Mouse (Mus musculus) intestine, embryonic 16.5 days (tissue): Measurements from ENCODE around the gene Epha1. TPM values are rescaled to one million over a fixed set of nuclear protein-coding genes. Genes with fewer than 3 reads are reported as not detected.

Experiments used
- ATAC-seq: fragments of 200-750 bp; cut with Nextera tagmentation; 2 replicates; pipeline ENCODE4 v1.8.0; 2017; ENCODE audit warnings: moderate TSS enrichment, moderate library complexity
- H3K27ac ChIP-seq: fragments of 300-500 bp; sonication (generic); 2 replicates; pipeline ENCODE4 v1.5.1; 2014; ENCODE audit warnings: mild to moderate bottlenecking, low read length
- H3K27me3 ChIP-seq: fragments of 300-500 bp; sonication (generic); replicated peaks from 2 replicates; pipeline ENCODE4 v1.6.1; 2014; ENCODE audit warnings: low read length, control low read depth, mixed read lengths; ENCODE audit not compliant: control insufficient read depth, insufficient read depth
- H3K36me3 ChIP-seq: fragments of 300-500 bp; sonication (generic); 2 replicates; pipeline ENCODE4 v1.6.1; 2014; ENCODE audit warnings: low read length, control low read depth; ENCODE audit not compliant: control insufficient read depth, insufficient read depth
- H3K4me1 ChIP-seq: fragments of 300-500 bp; sonication (generic); 2 replicates; pipeline ENCODE4 v1.6.1; 2014; ENCODE audit warnings: low read length, control low read depth, mixed read lengths; ENCODE audit not compliant: control insufficient read depth, insufficient read depth
- H3K4me2 ChIP-seq: fragments of 300-500 bp; sonication (generic); 2 replicates; pipeline ENCODE4 v1.6.1; 2014; ENCODE audit warnings: low read depth, low read length, control low read depth
- H3K4me3 ChIP-seq: fragments of 300-500 bp; sonication (generic); 2 replicates; pipeline ENCODE4 v1.5.1; 2014; ENCODE audit warnings: mild to moderate bottlenecking, low read length
- H3K9ac ChIP-seq: fragments of 300-500 bp; sonication (generic); 2 replicates; pipeline ENCODE4 v1.6.1; 2014; ENCODE audit warnings: low read depth, low read length
- H3K9me3 ChIP-seq: fragments of 300-500 bp; sonication (generic); 2 replicates; pipeline ENCODE4 v1.6.1; 2016; ENCODE audit warnings: low read length, control low read depth; ENCODE audit not compliant: control insufficient read depth
- WGBS: fragments of 180-500 bp; shearing (Covaris S2); extraction: QIAGEN DNeasy Blood & Tissue Kit; methylation state at CpG from one replicate; pipeline ENCODE4 v1.1.7; 2014; 5-methylcytosine and 5-hydroxymethylcytosine counted together
- polyA plus RNA-seq: library from polyadenylated mRNA; unstranded; fragments of >200 nt; fragmentation: Nextera tagmentation; extraction: Ambion mirVana; gene quantifications from 2 replicates; pipeline ENCODE4 v1.2.1, GENCODE M21; 2015

Gene Epha1
- polyA plus RNA-seq, 1 experiment from 2014 or later, result 10.0 TPM

- WGBS, result 37% methylated on average over 4 of the region's 4 CpGs
- Histone ChIP-seq H3K27ac (no peak overlapping the region), H3K9me3 (no peaks in the 10 kb centered on the region), H3K27me3 (no peaks in the 10 kb centered on the region), H3K4me2 (no peak overlapping the region), H3K9ac (no peak overlapping the region), H3K4me3 (no peak overlapping the region), H3K4me1 (peaks cover 14% of the 10 kb centered on the region), H3K36me3 (no peaks in the 10 kb centered on the region)
- ATAC-seq, result no peak
Observed at GRCm38 (mm10) chr6:42376016-42376415, 2.9 kb upstream of the Epha1 start.

- ATAC-seq, result no peak
- no peak overlapping the region for H3K4me2 ChIP-seq
- H3K27ac ChIP-seq, result no peak overlapping the region
- no peaks in the 10 kb centered on the region for H3K9me3 ChIP-seq
- H3K27me3 ChIP-seq, result no peaks in the 10 kb centered on the region
- no peak overlapping the region for H3K9ac ChIP-seq
- no peaks in the 10 kb centered on the region for H3K36me3 ChIP-seq
- H3K4me1 ChIP-seq, result peaks cover 20% of the 10 kb centered on the region
- 78% methylated on average over 2 of the region's 2 CpGs for WGBS
- no peak overlapping the region for H3K4me3 ChIP-seq
Observed at GRCm38 (mm10) chr6:42375131-42375530, 2.1 kb upstream of the Epha1 start.

GRCm38 (mm10) chr6:42374701-42375100, 1.6 kb upstream of the Epha1 start:
- Histone ChIP-seq H3K9ac (no peak overlapping the region), H3K4me2 (no peak overlapping the region), H3K36me3 (no peaks in the 10 kb centered on the region), H3K4me1 (peaks cover 20% of the 10 kb centered on the region), H3K27me3 (no peaks in the 10 kb centered on the region), H3K27ac (no peak overlapping the region), H3K9me3 (no peaks in the 10 kb centered on the region), H3K4me3 (no peak overlapping the region)
- no peak for ATAC-seq
- 72% methylated on average over 4 of the region's 4 CpGs for WGBS

- ATAC-seq, result peak; percentile 3; the same call in 1 of the 2 replicates
- Histone ChIP-seq H3K9ac (peak overlapping the region; percentile 44), H3K4me2 (peak overlapping the region; percentile 77), H3K36me3 (no peaks in the 10 kb centered on the region), H3K4me3 (peak overlapping the region; percentile 58), H3K9me3 (no peaks in the 10 kb centered on the region), H3K27ac (no peak overlapping the region), H3K4me1 (peaks cover 20% of the 10 kb centered on the region), H3K27me3 (no peaks in the 10 kb centered on the region)
- WGBS, result 40% methylated on average over 7 of the region's 7 CpGs
Observed at GRCm38 (mm10) chr6:42373669-42374430, 782 bp upstream of the Epha1 start.

GRCm38 (mm10) chr6:42372421-42372815, 650 bp downstream of the Epha1 start:
- H3K4me2 ChIP-seq, result peak overlapping the region; percentile 77
- H3K36me3 ChIP-seq, result no peaks in the 10 kb centered on the region
- no peaks in the 10 kb centered on the region for H3K27me3 ChIP-seq
- peaks cover 20% of the 10 kb centered on the region for H3K4me1 ChIP-seq
- ATAC-seq, result peak; percentile 12
- no peaks in the 10 kb centered on the region for H3K9me3 ChIP-seq
- no peak overlapping the region for H3K27ac ChIP-seq
- peak overlapping the region; percentile 73 for H3K9ac ChIP-seq
- WGBS, result 27% methylated on average over 9 of the region's 9 CpGs
- H3K4me3 ChIP-seq, result peak overlapping the region; percentile 58

GRCm38 (mm10) chr6:42372001-42372400, 1.1 kb downstream of the Epha1 start:
- H3K4me1 ChIP-seq, result peaks cover 20% of the 10 kb centered on the region
- 30% methylated on average over 3 of the region's 3 CpGs for WGBS
- no peak overlapping the region for H3K27ac ChIP-seq
- H3K9me3 ChIP-seq, result no peaks in the 10 kb centered on the region
- ATAC-seq, result 0 out of 2 replicates have a peak, but pooled peaks have one; percentile 1
- peak overlapping the region; percentile 73; the same call in 1 of the 2 replicates for H3K9ac ChIP-seq
- H3K4me2 ChIP-seq, result peak overlapping the region; percentile 77
- no peaks in the 10 kb centered on the region for H3K27me3 ChIP-seq
- H3K4me3 ChIP-seq, result peak overlapping the region; percentile 58
- no peaks in the 10 kb centered on the region for H3K36me3 ChIP-seq

- no peak for ATAC-seq
- no peaks in the 10 kb centered on the region for H3K9me3 ChIP-seq
- H3K27me3 ChIP-seq, result no peaks in the 10 kb centered on the region
- no peak overlapping the region for H3K9ac ChIP-seq
- H3K4me1 ChIP-seq, result peaks cover 20% of the 10 kb centered on the region
- H3K4me2 ChIP-seq, result no peak overlapping the region
- H3K27ac ChIP-seq, result no peak overlapping the region
- WGBS, result 55% methylated on average over 4 of the region's 4 CpGs
- no peaks in the 10 kb centered on the region for H3K36me3 ChIP-seq
- no peak overlapping the region for H3K4me3 ChIP-seq
Observed at GRCm38 (mm10) chr6:42370630-42371363, 2.3 kb downstream of the Epha1 start.

GRCm38 (mm10) chr6:42369870-42370269, 3.2 kb downstream of the Epha1 start:
- ATAC-seq, result no peak
- Histone ChIP-seq H3K27ac (no peak overlapping the region), H3K9me3 (no peaks in the 10 kb centered on the region), H3K9ac (no peak overlapping the region), H3K4me3 (no peak overlapping the region), H3K36me3 (no peaks in the 10 kb centered on the region), H3K4me2 (no peak overlapping the region), H3K4me1 (peaks cover 20% of the 10 kb centered on the region), H3K27me3 (no peaks in the 10 kb centered on the region)
- 31% methylated on average over 3 of the region's 3 CpGs for WGBS

- H3K36me3 ChIP-seq, result no peaks in the 10 kb centered on the region
- no peak for ATAC-seq
- WGBS, result 91% methylated on average over 6 of the region's 6 CpGs
- no peaks in the 10 kb centered on the region for H3K4me1 ChIP-seq
- H3K4me3 ChIP-seq, result no peak overlapping the region
- no peaks in the 10 kb centered on the region for H3K9me3 ChIP-seq
- H3K4me2 ChIP-seq, result no peak overlapping the region
- H3K9ac ChIP-seq, result no peak overlapping the region
- no peaks in the 10 kb centered on the region for H3K27me3 ChIP-seq
- H3K27ac ChIP-seq, result no peak overlapping the region
Observed at GRCm38 (mm10) chr6:42365215-42365614, 7.9 kb downstream of the Epha1 start.
